Mouse (Mus musculus) forebrain, postnatal 0 days (tissue): Measurements from ENCODE around the gene Ddx42. TPM values are rescaled to one million over a fixed set of nuclear protein-coding genes. Genes with fewer than 3 reads are reported as not detected.
A peak's percentile ranks its signal among the peaks of the same experiment; 100 is the strongest.

Source experiments
- ATAC-seq: fragments of 200-750 bp; cut with Nextera tagmentation; 2 replicates; pipeline ENCODE4 v1.8.0; 2017; ENCODE audit warnings: mild to moderate bottlenecking, moderate library complexity
- DNase-seq: peaks from one replicate; pipeline ENCODE4 v3.0.0-alpha.2; 2015
- H3K27ac ChIP-seq: fragments of 300-500 bp; sonication (generic); 2 replicates; pipeline ENCODE4 v1.5.1; 2014; ENCODE audit warnings: low read depth, mild to moderate bottlenecking, antibody characterized with exemption, low read length, moderate library complexity, mixed read lengths
- H3K27me3 ChIP-seq: fragments of 300-500 bp; sonication (generic); 2 replicates; pipeline ENCODE4 v1.6.1; 2014; ENCODE audit warnings: mild to moderate bottlenecking, low read length, mixed read lengths; ENCODE audit not compliant: insufficient read depth
- H3K36me3 ChIP-seq: fragments of 300-500 bp; sonication (generic); 2 replicates; pipeline ENCODE4 v1.6.1; 2014; ENCODE audit warnings: mild to moderate bottlenecking, moderate library complexity; ENCODE audit not compliant: insufficient read depth
- H3K4me1 ChIP-seq: fragments of 300-500 bp; sonication (generic); 2 replicates; pipeline ENCODE4 v1.6.1; 2014; ENCODE audit warnings: antibody characterized with exemption; ENCODE audit not compliant: insufficient read depth
- H3K4me2 ChIP-seq: fragments of 300-500 bp; sonication (generic); 2 replicates; pipeline ENCODE4 v1.6.1; 2014; ENCODE audit warnings: low read depth, mild to moderate bottlenecking, moderate library complexity
- H3K4me3 ChIP-seq: fragments of 300-500 bp; sonication (generic); 2 replicates; pipeline ENCODE4 v1.5.1; 2014; ENCODE audit warnings: low read depth, low read length, mixed read lengths
- H3K9ac ChIP-seq: fragments of 300-500 bp; sonication (generic); 2 replicates; pipeline ENCODE4 v1.6.1; 2014; ENCODE audit warnings: mild to moderate bottlenecking
- H3K9me3 ChIP-seq: fragments of 300-500 bp; sonication (generic); 2 replicates; pipeline ENCODE4 v1.6.1; 2016; ENCODE audit warnings: low read length
- CTCF ChIP-seq: sonication (generic); IDR thresholded peaks from 2 replicates; pipeline ENCODE4 v1.5.1; 2016; ENCODE audit warnings: antibody characterized with exemption, control low read depth, low read depth
- WGBS: fragments of 180-500 bp; shearing (Covaris S2); extraction: QIAGEN DNeasy Blood & Tissue Kit; methylation state at CpG from one replicate; pipeline ENCODE4 v1.1.7; 2014; 5-methylcytosine and 5-hydroxymethylcytosine counted together
- polyA plus RNA-seq: library from polyadenylated mRNA; unstranded; fragments of >200 nt; fragmentation: Nextera tagmentation; extraction: Ambion mirVana; gene quantifications from 2 replicates; pipeline ENCODE4 v1.2.1, GENCODE M21; 2015
- total RNA-seq: library from RNA; depleted of rRNA; stranded (reverse); fragments of >200 nt; gene quantifications from 2 replicates; pipeline ENCODE4 v1.2.3, GENCODE M21; 2014

The Ddx42 gene
- total and polyA plus RNA-seq, 2 experiments from 2014 or later, result 62.2 to 76.3 TPM

DNA sequence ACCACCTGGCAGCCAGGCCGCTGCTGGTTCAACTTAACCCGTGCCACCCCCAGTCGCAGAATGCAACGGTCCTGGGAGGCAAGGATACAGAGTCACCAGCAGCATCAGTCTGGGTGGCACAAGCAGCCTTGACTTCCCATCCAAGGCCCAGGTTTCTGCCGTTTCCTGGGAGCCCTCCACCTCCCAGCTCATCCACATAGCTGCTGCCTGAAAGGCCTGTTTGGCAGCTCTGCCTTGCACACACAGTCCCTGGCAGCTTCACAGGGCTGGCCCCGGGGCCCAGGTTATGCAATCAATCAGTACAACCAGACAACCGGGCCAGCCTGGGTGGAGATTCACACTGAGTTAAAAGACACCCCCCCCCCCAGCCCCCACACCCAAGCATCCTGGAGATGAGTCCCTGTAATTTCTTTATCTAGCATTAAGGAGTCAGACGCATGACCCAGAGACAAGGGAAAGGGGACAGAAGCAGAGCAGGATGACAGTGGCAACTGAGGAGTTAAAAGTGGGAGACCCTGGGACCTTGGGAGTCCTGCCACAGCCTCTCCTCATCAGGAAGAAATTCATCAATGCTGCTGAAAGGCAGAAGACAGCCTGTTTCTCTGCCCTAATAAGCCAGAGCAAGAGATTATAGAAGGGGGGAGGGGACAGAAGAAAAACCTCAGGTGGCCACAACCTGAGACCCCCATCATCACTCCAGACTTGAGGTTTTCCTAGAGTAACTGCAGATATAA lies 51.8 kb downstream of the Ddx42 start:
- Histone ChIP-seq H3K4me1 (peaks cover 8% of the 10 kb centered on the region), H3K4me2 (no peak overlapping the region), H3K27ac (no peak overlapping the region), H3K9ac (no peak overlapping the region), H3K27me3 (no peaks in the 10 kb centered on the region), H3K4me3 (no peak overlapping the region), H3K36me3 (peaks cover 40% of the 10 kb centered on the region), H3K9me3 (no peaks in the 10 kb centered on the region)
- ATAC-seq, result no peak
- no peak for DNase-seq
- no peak for TF ChIP-seq CTCF
- 68% methylated on average over 8 of the region's 8 CpGs for WGBS

DNA sequence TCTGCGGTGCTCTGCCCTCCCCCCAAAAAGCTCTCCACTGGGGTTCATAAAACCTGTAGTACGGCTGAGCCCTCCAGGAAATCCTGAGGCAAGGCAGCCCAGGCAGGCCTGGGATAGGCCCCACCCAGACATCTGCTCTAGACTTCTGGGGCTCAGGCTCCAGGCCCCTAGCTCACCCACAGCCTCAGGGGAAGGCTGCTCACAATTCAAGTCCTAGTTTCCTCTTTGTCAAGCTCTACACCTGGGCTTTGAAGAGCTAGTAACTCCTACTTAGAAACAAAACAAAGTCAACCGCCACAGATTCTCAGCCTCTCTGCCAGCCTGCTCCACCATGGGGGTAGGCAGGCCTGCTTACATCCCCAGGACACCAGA lies 52.3 kb downstream of the Ddx42 start:
- no peak for TF ChIP-seq CTCF
- ATAC-seq, result no peak
- peaks cover 8% of the 10 kb centered on the region for H3K4me1 ChIP-seq
- H3K27me3 ChIP-seq, result no peaks in the 10 kb centered on the region
- WGBS, result 68% methylated on average over 3 of the region's 3 CpGs
- H3K27ac ChIP-seq, result no peak overlapping the region
- H3K9ac ChIP-seq, result no peak overlapping the region
- no peak overlapping the region for H3K4me2 ChIP-seq
- peaks cover 34% of the 10 kb centered on the region for H3K36me3 ChIP-seq
- no peak overlapping the region for H3K4me3 ChIP-seq
- no peak for DNase-seq
- H3K9me3 ChIP-seq, result no peaks in the 10 kb centered on the region

DNA sequence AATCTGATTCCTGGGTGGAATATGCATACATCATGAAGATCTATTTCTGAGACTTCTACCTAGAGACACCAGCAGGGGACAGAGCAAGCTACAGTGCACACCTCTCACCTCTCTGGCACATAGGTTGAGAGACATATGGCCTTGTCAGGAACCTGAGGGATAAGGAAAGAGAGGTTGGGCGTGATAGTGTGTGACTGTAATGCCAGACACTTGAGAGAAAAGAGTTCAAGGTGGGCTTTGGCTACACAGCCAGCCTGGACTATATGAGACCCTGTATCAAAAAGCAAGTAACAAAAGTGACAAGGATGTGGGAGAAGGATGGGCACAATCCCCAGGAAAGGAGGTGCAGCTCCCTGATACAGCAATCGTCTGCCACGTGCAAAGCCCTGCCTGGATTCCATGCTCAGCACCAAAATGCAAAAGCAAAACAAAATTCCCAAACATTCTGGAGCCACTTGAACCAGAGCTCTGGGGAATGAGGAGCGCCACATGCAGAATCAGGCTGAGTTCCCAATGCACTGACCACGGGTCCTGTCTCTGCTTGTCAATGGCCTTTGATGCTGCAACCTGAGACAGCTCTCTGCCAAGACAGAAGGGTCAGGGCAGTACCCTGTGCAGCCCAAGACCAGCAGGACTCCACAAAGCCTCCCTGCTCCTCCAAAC lies 54.5 kb downstream of the Ddx42 start:
- 36% methylated on average over 5 of the region's 5 CpGs for WGBS
- TF ChIP-seq CTCF, result peak; percentile 21
- no peaks in the 10 kb centered on the region for H3K9me3 ChIP-seq
- no peaks in the 10 kb centered on the region for H3K27me3 ChIP-seq
- H3K27ac ChIP-seq, result peak overlapping the region; percentile 87; the same call in 1 of the 2 replicates
- DNase-seq (no peak), ATAC-seq (no peak)
- H3K4me2 ChIP-seq, result peak overlapping the region; percentile 75
- H3K9ac ChIP-seq, result peak overlapping the region; percentile 81
- H3K4me1 ChIP-seq, result peaks cover 13% of the 10 kb centered on the region
- peaks cover 12% of the 10 kb centered on the region; the same call in 1 of the 2 replicates for H3K36me3 ChIP-seq
- H3K4me3 ChIP-seq, result peak overlapping the region; percentile 93

DNA sequence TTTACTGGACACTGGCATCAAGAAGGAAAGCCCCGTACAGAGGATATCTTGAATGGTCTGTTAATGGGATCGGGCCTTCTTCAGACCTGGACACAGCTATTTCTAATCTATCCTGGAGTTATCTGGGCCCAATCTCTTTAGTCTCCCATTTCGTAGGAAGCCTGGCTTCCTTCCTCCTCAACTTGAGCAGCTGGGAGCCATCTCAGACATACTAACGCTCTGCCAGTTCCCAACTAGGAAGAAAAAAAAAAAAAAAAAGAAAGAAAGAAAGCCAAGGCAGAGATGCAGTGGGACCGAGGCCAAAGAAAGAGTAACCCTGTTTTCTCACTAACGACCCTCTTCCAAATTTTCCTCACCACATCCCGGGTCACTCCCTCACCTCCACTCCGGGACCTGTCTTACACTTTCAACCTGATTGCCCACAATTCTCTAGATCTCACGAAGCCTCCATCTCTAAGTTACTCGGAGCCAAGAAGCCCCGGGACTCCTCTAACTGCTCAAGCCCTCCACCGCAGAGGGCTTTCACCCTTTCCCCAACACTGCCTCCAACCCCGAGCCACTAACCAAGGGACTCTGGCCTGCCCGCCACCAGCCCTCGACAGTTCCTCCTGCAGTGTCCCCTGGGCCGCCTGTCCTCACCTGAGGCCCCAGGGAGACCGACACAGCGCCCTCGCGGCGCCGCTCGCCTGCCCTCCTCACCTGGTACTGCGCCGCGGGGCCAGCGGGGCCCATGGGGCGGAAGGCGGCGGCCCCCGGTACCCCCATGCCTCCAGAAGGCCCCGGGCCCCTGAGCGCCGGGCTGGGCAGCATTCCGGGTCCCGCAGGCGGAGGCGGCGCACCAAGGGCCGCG lies 55.3 kb downstream of the Ddx42 start:
- Histone ChIP-seq H3K9ac (peak overlapping the region; percentile 81), H3K4me1 (peaks cover 13% of the 10 kb centered on the region), H3K27ac (peak overlapping the region; percentile 87), H3K36me3 (0 out of 2 replicates have a peak, but pooled peaks cover 4% of the 10 kb centered on the region), H3K4me3 (peak overlapping the region; percentile 93), H3K4me2 (peak overlapping the region; percentile 75), H3K27me3 (no peaks in the 10 kb centered on the region), H3K9me3 (no peaks in the 10 kb centered on the region)
- peak; percentile 47 for DNase-seq
- ATAC-seq, result peak; percentile 1
- TF ChIP-seq CTCF, result no peak
- WGBS, result 2% methylated on average over 35 of the region's 41 CpGs

DNA sequence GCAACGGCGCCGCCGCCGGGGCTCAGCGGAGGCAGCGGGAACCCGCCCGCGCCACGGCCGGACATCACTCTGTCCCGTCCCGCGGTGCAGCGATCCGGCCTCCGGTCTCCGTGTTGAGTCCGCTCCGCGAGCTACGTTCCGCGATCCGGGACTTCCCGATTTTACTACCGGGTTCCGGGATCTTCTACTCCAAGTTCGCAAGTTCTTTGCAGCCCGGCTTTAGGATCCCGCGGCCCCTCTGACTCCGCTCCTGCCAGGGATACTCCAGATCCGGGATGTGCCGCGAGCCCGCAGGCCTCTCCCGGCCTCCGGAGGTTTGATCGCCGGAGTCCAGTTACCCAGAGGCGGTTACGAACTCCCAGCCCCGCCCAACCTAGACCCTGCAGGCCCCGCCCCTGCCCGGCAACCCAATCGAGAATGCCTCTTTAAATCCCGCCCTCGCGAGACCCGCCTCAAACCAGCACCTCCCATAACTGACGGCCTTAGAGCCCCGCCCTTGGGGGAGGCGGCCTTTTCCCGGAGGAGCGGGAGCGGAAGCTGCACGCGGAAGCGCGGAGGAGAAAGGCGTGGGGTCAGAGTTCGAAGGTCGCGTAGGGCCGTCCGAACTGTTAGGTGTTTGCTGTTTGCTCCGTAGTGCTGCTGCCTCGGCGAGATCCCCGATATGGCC lies 56.1 kb downstream of the Ddx42 start, which contains the start of gene Smarcd2:
Smarcd2 (minus strand) TSS at position 329 of the 667 bp plus-strand sequence.
- ATAC-seq (peak; percentile 94), DNase-seq (peak; percentile 98)
- H3K4me3 ChIP-seq, result peak within 1 kb of the TSS; percentile 93
- H3K9me3 ChIP-seq, result no peaks in the 10 kb centered on the region
- H3K9ac ChIP-seq, result peak within 1 kb of the TSS; percentile 81
- peak within 1 kb of the TSS; percentile 75 for H3K4me2 ChIP-seq
- peaks cover 13% of the 10 kb centered on the region for H3K4me1 ChIP-seq
- no peaks in the 10 kb centered on the region for H3K36me3 ChIP-seq
- under 1% methylated on average over 61 of the region's 72 CpGs for WGBS
- TF ChIP-seq CTCF, result no peak
- no peaks in the 10 kb centered on the region for H3K27me3 ChIP-seq
- peak within 1 kb of the TSS; percentile 87 for H3K27ac ChIP-seq

DNA sequence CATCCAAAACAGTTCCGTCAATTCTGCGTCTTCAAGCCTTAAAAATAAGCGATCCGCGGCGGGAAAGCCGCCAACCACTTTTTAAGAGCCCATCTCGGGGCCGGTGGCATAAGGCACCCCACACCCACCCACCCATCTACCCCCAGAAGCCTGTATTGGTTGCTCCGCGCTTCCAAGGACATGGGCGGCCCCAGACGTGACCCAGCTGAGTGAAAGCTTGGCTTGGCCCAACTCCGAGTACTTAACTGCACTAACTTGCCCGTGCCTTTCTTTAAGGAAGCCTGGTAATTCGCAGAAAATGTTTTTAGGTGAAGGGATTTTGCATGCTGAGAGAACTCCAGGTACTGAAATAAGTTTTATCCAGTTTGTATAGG lies 56.6 kb downstream of the Ddx42 start:
- H3K4me2 ChIP-seq, result peak overlapping the region; percentile 75
- no peaks in the 10 kb centered on the region for H3K9me3 ChIP-seq
- WGBS, result 14% methylated on average over 16 of the region's 16 CpGs
- H3K27ac ChIP-seq, result peak overlapping the region; percentile 76
- H3K4me1 ChIP-seq, result peaks cover 13% of the 10 kb centered on the region
- H3K9ac ChIP-seq, result peak overlapping the region; percentile 45; the same call in 1 of the 2 replicates
- H3K27me3 ChIP-seq, result no peaks in the 10 kb centered on the region
- peak overlapping the region; percentile 93 for H3K4me3 ChIP-seq
- no peak for ATAC-seq
- no peak for TF ChIP-seq CTCF
- no peak for DNase-seq
- no peaks in the 10 kb centered on the region for H3K36me3 ChIP-seq
